Mouse (Mus musculus) heart, postnatal 0 days (tissue): ENCODE measurements around the gene Olfr1450. TPM values are rescaled to one million over a fixed set of nuclear protein-coding genes. Genes with fewer than 3 reads are reported as not detected.

Source experiments
- ATAC-seq: fragments of 200-750 bp; cut with Nextera tagmentation; 2 replicates; pipeline ENCODE4 v1.8.0; 2017; ENCODE audit warnings: low read depth, moderate number of reproducible peaks, moderate library complexity; ENCODE audit not compliant: insufficient read depth
- DNase-seq: peaks from one replicate; pipeline ENCODE4 v3.0.0-alpha.2; 2016; ENCODE audit warnings: low spot score
- H3K27ac ChIP-seq: fragments of 300-500 bp; sonication (generic); 2 replicates; pipeline ENCODE4 v1.5.1; 2014; ENCODE audit warnings: low read depth, mild to moderate bottlenecking
- H3K27me3 ChIP-seq: fragments of 300-500 bp; sonication (generic); 2 replicates; pipeline ENCODE4 v1.6.1; 2014; ENCODE audit warnings: low read length, mixed read lengths; ENCODE audit not compliant: control insufficient read depth, insufficient read depth
- H3K36me3 ChIP-seq: fragments of 300-500 bp; sonication (generic); replicated peaks from 2 replicates; pipeline ENCODE4 v1.6.1; 2014; ENCODE audit warnings: low read length, mixed read lengths; ENCODE audit not compliant: control insufficient read depth, insufficient read depth
- H3K4me1 ChIP-seq: fragments of 300-500 bp; sonication (generic); 2 replicates; pipeline ENCODE4 v1.6.1; 2014; ENCODE audit warnings: antibody characterized with exemption; ENCODE audit not compliant: control insufficient read depth, insufficient read depth
- H3K4me2 ChIP-seq: fragments of 300-500 bp; sonication (generic); 2 replicates; pipeline ENCODE4 v1.6.1; 2014; ENCODE audit warnings: low read depth, mild to moderate bottlenecking, low read length, moderate library complexity
- H3K4me3 ChIP-seq: fragments of 300-500 bp; sonication (generic); 2 replicates; pipeline ENCODE4 v1.5.1; 2014; ENCODE audit warnings: low read depth, low read length
- H3K9ac ChIP-seq: fragments of 300-500 bp; sonication (generic); replicated peaks from 2 replicates; pipeline ENCODE4 v1.6.1; 2014; ENCODE audit warnings: low read depth, low read length, mixed read lengths
- H3K9me3 ChIP-seq: fragments of 300-500 bp; sonication (generic); replicated peaks from 2 replicates; pipeline ENCODE4 v1.6.1; 2016; ENCODE audit warnings: low read length; ENCODE audit not compliant: control insufficient read depth
- CTCF ChIP-seq: IDR thresholded peaks from 2 replicates; pipeline ENCODE4 v1.5.1; 2016; ENCODE audit warnings: antibody characterized with exemption, control low read depth, low read depth
- EP300 ChIP-seq: IDR thresholded peaks from 2 replicates; pipeline ENCODE4 v1.6.1; 2016; ENCODE audit warnings: antibody characterized with exemption, low read depth
- WGBS: fragments of 180-500 bp; shearing (Covaris S2); extraction: QIAGEN DNeasy Blood & Tissue Kit; methylation state at CpG from one replicate; pipeline ENCODE4 v1.1.7; 2014; 5-methylcytosine and 5-hydroxymethylcytosine counted together
- polyA plus RNA-seq: library from polyadenylated mRNA; unstranded; fragments of >200 nt; fragmentation: Nextera tagmentation; extraction: Ambion mirVana; gene quantifications from 2 replicates; pipeline ENCODE4 v1.2.1, GENCODE M21; 2015
- total RNA-seq: library from RNA; depleted of rRNA; stranded (reverse); fragments of >200 nt; gene quantifications from 2 replicates; pipeline ENCODE4 v1.2.3, GENCODE M21; 2014; ENCODE audit warnings: low replicate concordance; rRNA removed

The Olfr1450 gene
- total and polyA plus RNA-seq, 2 experiments from 2014 or later, result not detected

DNA sequence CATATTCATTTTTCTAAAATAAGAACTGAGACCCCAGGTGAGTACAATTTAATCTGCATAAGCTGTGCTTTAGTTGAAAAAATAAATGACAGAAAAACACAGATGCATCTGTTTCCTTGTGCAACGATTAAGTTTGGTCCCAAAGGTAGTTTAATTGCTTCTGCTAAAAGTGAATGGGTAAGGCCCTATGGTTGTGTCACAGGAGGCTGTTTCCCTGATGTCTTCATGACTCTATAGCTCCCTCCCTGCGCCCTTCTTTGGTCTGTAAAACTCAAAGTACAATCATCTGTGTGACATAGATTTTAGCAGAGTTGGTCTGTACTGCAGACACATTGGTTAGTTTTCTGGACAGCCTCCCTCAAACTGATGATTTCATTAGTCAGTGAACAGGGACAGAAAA, 44.7 kb downstream of the Olfr1450 start, which contains the start of gene Olfr1451:
Olfr1451 (plus strand) TSS at position 301 of the 400 bp plus-strand sequence.
- no peak for ATAC-seq
- Histone ChIP-seq H3K9me3 (no peaks in the 10 kb centered on the region), H3K4me1 (no peaks in the 10 kb centered on the region), H3K4me3 (no peak within 1 kb of the TSS), H3K27ac (no peak within 1 kb of the TSS), H3K9ac (no peak within 1 kb of the TSS), H3K27me3 (no peaks in the 10 kb centered on the region), H3K36me3 (no peaks in the 10 kb centered on the region), H3K4me2 (no peak within 1 kb of the TSS)
- TF ChIP-seq CTCF (no peak), EP300 (no peak)
- DNase-seq, result no peak
- 56% methylated on average over 2 of the region's 2 CpGs for WGBS

Other genes with a start within 250 kb of the Olfr1450 start
- 1.2 TPM in 1 of 2 replicates, not detected in the other for gene Cntf, start 184.6 kb upstream of the Olfr1450 start, total RNA-seq
- gene Cntf, start 184.6 kb upstream of the Olfr1450 start, polyA plus RNA-seq, result 0.98 and 1.2 TPM in 2 replicates
- 43.6 and 48.2 TPM in 2 replicates for gene Zfp91, start 154.1 kb upstream of the Olfr1450 start, total RNA-seq
- gene Zfp91, start 154.1 kb upstream of the Olfr1450 start, polyA plus RNA-seq, result 8.6 and 9.5 TPM in 2 replicates
- gene Lpxn, start 154.1 kb upstream of the Olfr1450 start, total RNA-seq, result 0.27 and 1.3 TPM in 2 replicates
- gene Lpxn, start 154.1 kb upstream of the Olfr1450 start, polyA plus RNA-seq, result 0.89 and 1.0 TPM in 2 replicates
- not detected in 2 replicates for gene Gm5244, start 103.6 kb upstream of the Olfr1450 start, total RNA-seq
- gene Gm5244, start 103.6 kb upstream of the Olfr1450 start, polyA plus RNA-seq, result not detected in 2 replicates
- gene Olfr1444, start 93.0 kb upstream of the Olfr1450 start, total RNA-seq, result not detected in 2 replicates
- gene Olfr1444, start 93.0 kb upstream of the Olfr1450 start, polyA plus RNA-seq, result not detected in 2 replicates
- not detected in 2 replicates for gene Olfr1445, start 66.4 kb upstream of the Olfr1450 start, total RNA-seq
- not detected in 2 replicates for gene Olfr1445, start 66.4 kb upstream of the Olfr1450 start, polyA plus RNA-seq
- not detected in 2 replicates for gene Olfr1446, start 56.7 kb upstream of the Olfr1450 start, total RNA-seq
- not detected in 2 replicates for gene Olfr1446, start 56.7 kb upstream of the Olfr1450 start, polyA plus RNA-seq
- not detected in 2 replicates for gene Olfr1447, start 46.5 kb upstream of the Olfr1450 start, total RNA-seq
- gene Olfr1447, start 46.5 kb upstream of the Olfr1450 start, polyA plus RNA-seq, result not detected in 2 replicates
- not detected in 2 replicates for gene Olfr1448, start 25.8 kb upstream of the Olfr1450 start, total RNA-seq
- gene Olfr1448, start 25.8 kb upstream of the Olfr1450 start, polyA plus RNA-seq, result not detected in 2 replicates
- gene Olfr1449, start 19.4 kb upstream of the Olfr1450 start, total RNA-seq, result not detected in 2 replicates
- not detected in 2 replicates for gene Olfr1449, start 19.4 kb upstream of the Olfr1450 start, polyA plus RNA-seq
- gene Olfr1451, start 44.8 kb downstream of the Olfr1450 start, total RNA-seq, result not detected in 2 replicates
- not detected in 2 replicates for gene Olfr1451, start 44.8 kb downstream of the Olfr1450 start, polyA plus RNA-seq
- gene Olfr1453, start 78.1 kb downstream of the Olfr1450 start, total RNA-seq, result not detected in 2 replicates
- gene Olfr1453, start 78.1 kb downstream of the Olfr1450 start, polyA plus RNA-seq, result not detected in 2 replicates
- gene Olfr1454, start 110.4 kb downstream of the Olfr1450 start, total RNA-seq, result not detected in 2 replicates
- not detected in 2 replicates for gene Olfr1454, start 110.4 kb downstream of the Olfr1450 start, polyA plus RNA-seq
- not detected in 2 replicates for gene Olfr1457, start 147.6 kb downstream of the Olfr1450 start, total RNA-seq
- not detected in 2 replicates for gene Olfr1457, start 147.6 kb downstream of the Olfr1450 start, polyA plus RNA-seq
- gene Olfr1458, start 156.5 kb downstream of the Olfr1450 start, total RNA-seq, result not detected in 2 replicates
- gene Olfr1458, start 156.5 kb downstream of the Olfr1450 start, polyA plus RNA-seq, result not detected in 2 replicates
- gene Olfr1459, start 199.3 kb downstream of the Olfr1450 start, total RNA-seq, result not detected in 2 replicates
- gene Olfr1459, start 199.3 kb downstream of the Olfr1450 start, polyA plus RNA-seq, result not detected in 2 replicates
- not detected in 2 replicates for gene Olfr1461, start 212.7 kb downstream of the Olfr1450 start, total RNA-seq
- gene Olfr1461, start 212.7 kb downstream of the Olfr1450 start, polyA plus RNA-seq, result not detected in 2 replicates
- gene Olfr1462, start 235.5 kb downstream of the Olfr1450 start, total RNA-seq, result not detected in 2 replicates
- gene Olfr1462, start 235.5 kb downstream of the Olfr1450 start, polyA plus RNA-seq, result not detected in 2 replicates